Mouse (Mus musculus) liver, embryonic 13.5 days (tissue): ENCODE measurements around the gene Eif3k. TPM values are rescaled to one million over a fixed set of nuclear protein-coding genes. Genes with fewer than 3 reads are reported as not detected.
A peak's percentile ranks its signal among the peaks of the same experiment; 100 is the strongest.

Experiments
- ATAC-seq: fragments of 200-750 bp; cut with Nextera tagmentation; 2 replicates; pipeline ENCODE4 v1.8.0; 2017; ENCODE audit warnings: low read depth, mild to moderate bottlenecking, moderate number of reproducible peaks, moderate library complexity
- DNase-seq: peaks from one replicate; pipeline ENCODE4 v3.0.0; 2022
- H3K27ac ChIP-seq: fragments of 300-500 bp; sonication (generic); 2 replicates; pipeline ENCODE4 v1.5.1; 2015; ENCODE audit warnings: moderate library complexity, mild to moderate bottlenecking, inconsistent platforms
- H3K27me3 ChIP-seq: fragments of 300-500 bp; sonication (generic); 2 replicates; pipeline ENCODE4 v1.6.1; 2015; ENCODE audit warnings: mild to moderate bottlenecking, inconsistent platforms
- H3K36me3 ChIP-seq: fragments of 300-500 bp; sonication (generic); 2 replicates; pipeline ENCODE4 v1.6.1; 2015; ENCODE audit warnings: mild to moderate bottlenecking, inconsistent platforms
- H3K4me1 ChIP-seq: fragments of 300-500 bp; sonication (generic); replicated peaks from 2 replicates; pipeline ENCODE4 v1.6.1; 2015; ENCODE audit warnings: inconsistent platforms
- H3K4me2 ChIP-seq: fragments of 300-500 bp; sonication (generic); 2 replicates; pipeline ENCODE4 v1.6.1; 2015; ENCODE audit warnings: inconsistent platforms, mild to moderate bottlenecking, moderate library complexity
- H3K4me3 ChIP-seq: fragments of 300-500 bp; sonication (generic); replicated peaks from 2 replicates; pipeline ENCODE4 v1.5.1; 2015; ENCODE audit warnings: mild to moderate bottlenecking, inconsistent platforms
- H3K9ac ChIP-seq: fragments of 300-500 bp; sonication (generic); 2 replicates; pipeline ENCODE4 v1.6.1; 2015; ENCODE audit warnings: mild to moderate bottlenecking, inconsistent platforms
- H3K9me3 ChIP-seq: fragments of 300-500 bp; sonication (generic); replicated peaks from 2 replicates; pipeline ENCODE4 v1.6.1; 2016; ENCODE audit warnings: inconsistent platforms
- WGBS: fragments of 180-500 bp; shearing (Covaris S2); methylation state at CpG from one replicate; pipeline ENCODE4 v1.1.7; 2015; ENCODE audit not compliant: insufficient replicate concordance; 5-methylcytosine and 5-hydroxymethylcytosine counted together
- polyA plus RNA-seq: library from polyadenylated mRNA; unstranded; fragments of >200 nt; fragmentation: Nextera tagmentation; extraction: Ambion mirVana; gene quantifications from 2 replicates; pipeline ENCODE4 v1.2.1, GENCODE M21; 2015

Eif3k gene
- polyA plus RNA-seq, 1 experiment from 2014 or later, result 308 TPM

DNA sequence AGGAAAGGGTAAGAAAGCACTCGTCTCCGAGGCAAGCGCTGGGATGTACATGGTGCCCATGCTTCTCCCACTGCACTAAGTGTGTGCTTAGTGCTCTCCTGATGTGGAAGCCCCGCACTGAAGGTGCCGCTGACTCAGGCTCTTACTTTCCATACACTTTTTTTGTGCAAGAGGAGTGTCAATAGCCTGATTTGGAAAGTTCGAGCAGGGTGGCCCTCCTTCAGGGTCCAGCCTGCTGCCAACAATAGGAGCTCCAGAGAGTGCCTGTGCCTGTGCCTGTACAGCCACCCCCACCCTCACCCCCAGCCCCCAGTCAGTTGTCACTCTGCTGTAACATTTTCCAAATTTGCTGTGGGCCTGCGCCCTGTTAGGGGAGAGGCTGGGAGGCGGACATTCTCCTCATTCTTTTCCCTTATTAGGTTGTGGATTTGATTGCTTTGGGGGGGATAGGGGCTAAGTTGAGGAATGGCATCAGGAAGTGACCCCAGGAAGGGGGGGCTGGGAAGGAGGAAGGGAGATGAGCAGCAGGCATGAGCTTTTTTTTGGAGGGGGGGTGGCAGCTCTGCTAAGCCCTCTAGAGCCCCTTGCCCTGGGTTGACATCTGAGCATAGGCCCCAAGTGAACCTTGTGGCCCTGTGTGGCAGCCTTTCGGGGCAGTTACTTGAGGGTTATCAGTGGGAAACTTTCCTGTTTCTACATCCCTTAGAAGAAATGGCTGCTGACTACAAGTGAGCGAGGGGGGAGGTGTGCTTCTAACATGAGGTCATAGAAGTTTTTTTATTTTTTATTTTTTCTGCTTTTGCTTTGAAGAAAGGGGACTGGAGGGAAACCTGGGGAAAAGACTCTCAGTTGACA is 36.0 kb downstream of the Eif3k start:
- H3K4me1 ChIP-seq, result peaks cover 98% of the 10 kb centered on the region
- H3K4me2 ChIP-seq, result 0 out of 2 replicates have a peak overlapping the region, but pooled peaks have one; percentile 26
- DNase-seq, result no peak

DNA sequence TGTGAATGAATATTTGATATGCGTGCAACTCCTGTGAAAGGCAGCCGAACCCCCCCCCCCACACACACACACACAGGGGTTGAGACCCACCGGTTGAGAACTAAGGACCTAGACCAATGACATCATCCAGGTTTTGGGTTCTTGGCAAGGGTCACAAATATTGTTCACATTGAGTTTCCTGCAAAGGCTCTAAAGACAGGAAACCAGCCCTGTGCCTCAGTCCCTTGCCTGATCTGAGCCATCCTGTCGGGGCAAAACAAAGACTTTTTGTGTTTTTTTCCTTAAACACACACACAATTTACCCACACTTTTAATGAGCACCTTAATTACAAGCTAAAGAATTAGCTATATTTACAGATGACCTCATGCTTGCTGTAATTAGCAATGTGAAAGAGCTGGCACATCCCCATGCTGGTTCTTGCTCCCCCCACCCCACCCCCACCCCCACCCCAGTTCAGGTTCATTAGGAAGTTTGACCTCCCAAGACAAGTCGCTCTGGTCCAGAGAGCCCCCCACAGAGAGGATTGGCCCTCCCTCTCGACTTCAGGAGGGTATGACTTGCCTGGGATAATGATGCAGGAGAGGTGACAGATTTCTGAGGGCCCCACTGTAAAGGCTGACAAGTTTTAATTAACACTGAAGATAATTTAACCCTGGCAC is 36.8 kb downstream of the Eif3k start:
- Histone ChIP-seq H3K9me3 (no peaks in the 10 kb centered on the region), H3K36me3 (peaks cover 62% of the 10 kb centered on the region), H3K4me2 (no peak overlapping the region), H3K4me3 (no peak overlapping the region), H3K4me1 (peaks cover 98% of the 10 kb centered on the region), H3K27ac (peak overlapping the region; percentile 81), H3K27me3 (no peaks in the 10 kb centered on the region), H3K9ac (peak overlapping the region; percentile 11; the same call in 1 of the 2 replicates)
- DNase-seq, result no peak
- WGBS, result 48% methylated on average over 6 of the region's 6 CpGs
- no peak for ATAC-seq

More for the DNA sequence above, 36.0 kb downstream of the Eif3k start:
- no peak overlapping the region for H3K4me3 ChIP-seq
- 56% methylated on average over 10 of the region's 10 CpGs for WGBS
- H3K36me3 ChIP-seq, result peaks cover 59% of the 10 kb centered on the region
- peak overlapping the region; percentile 81 for H3K27ac ChIP-seq
- H3K27me3 ChIP-seq, result no peaks in the 10 kb centered on the region
- ATAC-seq, result peak; percentile 39
- H3K9me3 ChIP-seq, result no peaks in the 10 kb centered on the region
- peak overlapping the region; percentile 11; the same call in 1 of the 2 replicates for H3K9ac ChIP-seq

DNA sequence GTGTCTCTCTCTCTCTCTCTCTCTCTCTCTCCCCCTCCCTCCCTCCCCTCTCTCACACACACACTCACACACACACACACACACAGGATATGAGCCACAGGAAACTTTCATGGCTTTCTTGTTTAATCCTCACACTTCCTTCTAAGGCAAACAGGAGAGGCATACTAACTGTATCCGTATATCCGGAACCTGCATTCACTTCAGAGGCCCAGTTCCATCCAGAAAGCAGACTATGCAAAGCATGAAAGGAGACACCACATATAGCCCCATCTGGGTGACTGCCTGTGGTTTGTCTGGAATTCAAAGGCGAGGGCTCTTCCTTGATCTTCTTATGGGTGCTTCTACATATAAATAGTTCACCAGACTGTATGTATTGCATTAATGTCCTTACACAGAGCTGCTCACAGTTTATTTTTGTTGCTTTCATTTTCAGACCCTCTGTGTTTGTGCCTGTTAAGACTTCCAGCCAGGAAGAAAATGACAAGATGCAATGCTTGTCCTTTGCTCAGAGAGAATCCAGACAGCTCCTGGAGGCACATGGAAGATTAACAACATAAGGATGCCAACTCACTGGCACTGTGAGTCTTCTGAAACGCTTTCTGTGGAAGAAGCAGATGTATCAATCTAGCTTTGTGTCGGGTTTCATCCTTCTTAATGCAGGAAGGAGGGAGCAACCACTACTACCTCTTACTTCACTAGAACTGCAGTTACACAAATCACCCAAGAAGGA is 38.0 kb downstream of the Eif3k start:
- Histone ChIP-seq H3K27ac (peak overlapping the region; percentile 64), H3K9ac (no peak overlapping the region), H3K4me3 (no peak overlapping the region), H3K9me3 (no peaks in the 10 kb centered on the region), H3K36me3 (peaks cover 54% of the 10 kb centered on the region), H3K4me1 (peaks cover 98% of the 10 kb centered on the region), H3K27me3 (no peaks in the 10 kb centered on the region), H3K4me2 (no peak overlapping the region)
- WGBS, result 77% methylated on average over 5 of the region's 5 CpGs
- ATAC-seq, result no peak
- no peak for DNase-seq

DNA sequence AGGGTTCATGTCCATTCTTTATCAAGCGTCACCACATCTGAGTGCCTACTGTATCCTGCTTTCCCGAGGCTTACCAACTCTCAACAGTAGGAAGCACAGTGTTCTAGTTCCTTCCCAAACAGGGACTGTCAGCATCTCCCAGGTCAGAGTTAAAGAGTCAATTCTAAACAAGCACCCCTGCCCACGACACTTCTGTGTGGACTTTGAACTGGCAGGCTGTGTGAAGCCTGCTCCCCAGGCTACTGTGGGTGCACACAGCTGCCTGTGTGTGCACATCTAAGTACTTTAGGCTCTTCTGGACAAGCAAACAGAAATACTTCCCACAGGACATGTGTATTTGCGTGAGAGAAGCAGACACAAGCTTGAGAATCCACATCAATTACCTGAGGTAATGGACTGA is 40.1 kb downstream of the Eif3k start:
- WGBS, result 63% methylated on average over 4 of the region's 4 CpGs
- DNase-seq, result no peak
- Histone ChIP-seq H3K4me1 (peaks cover 96% of the 10 kb centered on the region), H3K4me2 (peak overlapping the region; percentile 8; the same call in 1 of the 2 replicates), H3K9ac (no peak overlapping the region), H3K4me3 (no peak overlapping the region), H3K9me3 (no peaks in the 10 kb centered on the region), H3K27ac (peak overlapping the region; percentile 65), H3K27me3 (no peaks in the 10 kb centered on the region), H3K36me3 (peaks cover 36% of the 10 kb centered on the region)
- ATAC-seq, result no peak

DNA sequence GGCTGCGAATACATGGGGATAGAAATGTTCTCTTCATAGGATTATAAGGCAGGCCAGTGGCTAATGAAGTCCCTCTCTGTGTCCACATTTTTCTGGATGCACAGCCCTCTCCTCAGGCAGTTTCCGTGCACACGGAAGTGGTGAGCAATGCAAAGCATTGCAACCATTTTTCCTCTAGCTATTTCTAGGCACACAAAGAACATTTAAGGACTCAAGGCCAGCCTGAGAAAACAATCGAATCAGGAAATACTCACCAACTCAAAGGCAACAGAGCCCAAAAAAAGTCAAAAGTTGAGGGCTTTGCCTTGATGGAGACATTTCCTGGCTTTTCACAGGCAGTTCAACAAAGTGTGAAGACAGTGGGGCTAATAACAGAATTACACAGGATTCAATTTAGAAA is 40.5 kb downstream of the Eif3k start:
- no peak overlapping the region for H3K9ac ChIP-seq
- H3K36me3 ChIP-seq, result peaks cover 39% of the 10 kb centered on the region
- WGBS, result 68% methylated on average over 4 of the region's 4 CpGs
- no peak overlapping the region for H3K4me2 ChIP-seq
- peaks cover 96% of the 10 kb centered on the region for H3K4me1 ChIP-seq
- H3K4me3 ChIP-seq, result no peak overlapping the region
- no peaks in the 10 kb centered on the region for H3K27me3 ChIP-seq
- peak overlapping the region; percentile 65; the same call in 1 of the 2 replicates for H3K27ac ChIP-seq
- DNase-seq (no peak), ATAC-seq (no peak)
- H3K9me3 ChIP-seq, result no peaks in the 10 kb centered on the region

DNA sequence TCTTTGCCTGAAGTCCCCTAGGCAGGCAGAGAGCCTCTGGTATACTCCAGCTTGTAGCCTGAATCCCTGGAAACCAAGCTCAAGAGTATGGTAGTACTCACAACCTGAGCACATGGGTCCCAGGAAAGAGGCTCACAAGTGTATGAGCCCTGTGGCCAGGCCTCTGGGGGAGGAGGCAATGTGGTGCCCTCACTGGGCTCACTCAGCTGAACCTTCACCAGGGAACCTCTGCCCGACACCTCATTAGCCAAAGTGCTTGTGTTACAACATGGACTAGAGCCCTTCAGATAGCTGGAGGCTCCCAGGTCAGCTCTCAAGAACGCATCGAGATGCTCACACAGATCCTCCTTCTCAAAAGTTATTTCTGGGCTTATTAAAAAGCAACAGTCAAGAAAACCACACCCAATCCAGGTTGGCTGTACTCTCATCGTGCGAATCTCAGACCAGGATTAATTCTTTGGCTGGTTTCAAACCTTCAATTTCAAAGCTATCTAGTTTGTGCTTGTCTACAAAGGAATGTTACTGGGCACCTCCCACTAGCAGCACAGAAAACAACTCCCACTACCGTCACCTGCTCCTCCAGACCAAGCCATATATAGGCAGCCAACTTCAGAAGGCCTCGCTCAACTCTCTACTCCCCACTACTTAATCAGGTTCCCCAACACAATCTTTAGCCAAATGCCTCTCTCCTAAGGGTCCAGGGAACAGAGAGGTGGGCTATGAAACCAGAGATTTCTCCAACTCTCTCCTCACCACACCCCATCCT is 42.1 kb downstream of the Eif3k start:
- DNase-seq, result no peak
- no peak overlapping the region for H3K9ac ChIP-seq
- no peak for ATAC-seq
- peaks cover 41% of the 10 kb centered on the region for H3K36me3 ChIP-seq
- no peak overlapping the region for H3K4me2 ChIP-seq
- no peak overlapping the region for H3K27ac ChIP-seq
- H3K4me3 ChIP-seq, result no peak overlapping the region
- H3K27me3 ChIP-seq, result no peaks in the 10 kb centered on the region
- WGBS, result 83% methylated on average over 7 of the region's 7 CpGs
- peaks cover 93% of the 10 kb centered on the region for H3K4me1 ChIP-seq
- H3K9me3 ChIP-seq, result no peaks in the 10 kb centered on the region

DNA sequence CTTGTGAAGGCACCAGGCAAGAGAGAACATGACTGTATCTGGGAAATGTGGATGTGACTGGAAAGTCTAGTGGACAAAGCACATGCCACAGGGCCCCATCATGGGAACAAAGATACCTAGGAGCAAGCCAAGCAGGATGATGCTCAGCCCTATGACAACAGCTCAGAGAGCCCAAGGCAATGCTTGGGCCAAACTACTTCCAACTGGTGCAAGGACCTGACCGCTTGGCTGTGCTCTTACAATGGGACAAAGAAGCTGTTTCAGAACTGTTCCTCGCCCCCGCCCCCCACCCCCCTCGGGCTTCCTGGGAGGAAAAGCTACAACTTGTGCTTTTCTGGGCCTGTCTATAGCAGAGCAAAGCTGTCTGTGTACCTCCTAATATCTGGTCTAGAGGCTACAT is 43.0 kb downstream of the Eif3k start:
- no peaks in the 10 kb centered on the region for H3K27me3 ChIP-seq
- no peak overlapping the region for H3K4me3 ChIP-seq
- peaks cover 45% of the 10 kb centered on the region for H3K36me3 ChIP-seq
- WGBS, result 61% methylated on average over 4 of the region's 4 CpGs
- no peak overlapping the region for H3K4me2 ChIP-seq
- ATAC-seq (no peak), DNase-seq (no peak)
- H3K27ac ChIP-seq, result no peak overlapping the region
- no peaks in the 10 kb centered on the region for H3K9me3 ChIP-seq
- H3K4me1 ChIP-seq, result peaks cover 94% of the 10 kb centered on the region
- no peak overlapping the region for H3K9ac ChIP-seq

DNA sequence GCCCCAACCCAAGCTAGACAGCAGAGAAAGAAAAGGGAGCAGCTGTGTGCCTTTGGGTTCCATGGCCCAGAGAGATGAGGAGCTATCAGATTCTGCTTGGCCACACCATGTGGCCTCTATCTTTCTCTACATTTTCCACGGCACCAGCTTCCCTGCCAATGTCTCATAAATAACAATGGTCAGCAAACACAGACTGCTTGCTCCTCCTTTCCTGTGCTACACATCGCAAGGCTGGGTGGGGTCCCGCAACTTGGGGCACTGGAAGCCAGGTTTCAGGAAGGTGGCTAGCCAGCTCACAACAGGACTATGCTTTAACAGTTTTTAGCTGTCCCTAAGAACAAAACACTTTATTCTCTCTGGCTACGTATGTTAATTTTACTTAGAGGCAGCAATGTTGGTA is 44.9 kb downstream of the Eif3k start:
- peaks cover 91% of the 10 kb centered on the region for H3K4me1 ChIP-seq
- no peaks in the 10 kb centered on the region for H3K9me3 ChIP-seq
- no peaks in the 10 kb centered on the region for H3K27me3 ChIP-seq
- H3K9ac ChIP-seq, result peak overlapping the region; percentile 37; the same call in 1 of the 2 replicates
- ATAC-seq (no peak), DNase-seq (no peak)
- no peak overlapping the region for H3K4me2 ChIP-seq
- WGBS, result 55% methylated on average over 4 of the region's 4 CpGs
- peak overlapping the region; percentile 13 for H3K27ac ChIP-seq
- no peak overlapping the region for H3K4me3 ChIP-seq
- peaks cover 34% of the 10 kb centered on the region for H3K36me3 ChIP-seq

DNA sequence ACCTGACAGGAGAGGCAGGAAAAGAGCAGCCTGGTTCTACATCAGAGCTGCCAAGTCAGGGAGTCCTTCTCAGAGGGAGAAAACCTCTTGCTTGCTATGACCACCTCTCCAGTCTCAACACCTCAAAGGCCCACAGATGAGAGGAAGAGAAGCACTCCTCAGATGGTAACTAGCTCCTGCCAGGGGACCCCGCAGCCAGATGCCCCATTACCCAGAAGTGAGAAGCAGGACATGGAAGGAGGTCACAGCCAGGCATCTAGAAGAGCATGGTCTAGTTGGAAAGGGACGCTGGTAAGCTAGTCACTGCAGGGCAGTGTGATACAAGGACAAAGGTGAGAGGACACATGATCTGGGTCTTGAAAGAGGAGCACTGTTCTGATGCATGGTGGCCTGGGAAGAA is 47.8 kb downstream of the Eif3k start:
- H3K4me1 ChIP-seq, result peaks cover 91% of the 10 kb centered on the region

DNA sequence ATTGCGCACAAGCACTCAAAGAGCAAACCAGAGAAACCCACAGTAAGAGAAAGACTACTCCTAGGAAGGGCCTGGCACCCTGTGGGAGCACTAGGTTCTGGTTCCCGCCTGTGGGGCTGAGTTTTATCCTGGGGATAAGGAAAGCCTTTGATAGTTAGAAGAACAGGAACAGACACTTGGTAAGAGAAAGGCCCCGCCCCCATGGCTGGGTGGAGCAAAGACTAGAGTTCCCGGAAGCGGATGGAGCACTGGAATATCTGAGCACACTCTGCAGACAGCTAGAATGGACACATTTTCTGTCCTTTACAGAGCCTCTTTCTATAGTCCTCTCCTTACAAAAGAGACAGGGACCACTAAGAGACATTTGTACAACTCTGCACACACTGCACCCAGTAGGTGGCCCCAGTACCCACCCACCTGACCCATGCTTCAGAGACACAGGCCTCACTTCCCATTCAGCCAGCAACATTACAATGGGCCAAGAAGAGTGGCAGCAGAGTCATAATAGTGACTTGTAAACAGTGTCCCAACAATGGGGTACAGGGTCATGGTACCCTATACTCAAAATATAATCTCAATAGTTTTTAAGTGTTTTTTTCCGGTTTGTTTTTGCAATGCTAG is 49.1 kb downstream of the Eif3k start:
- peak overlapping the region; percentile 32; the same call in 1 of the 2 replicates for H3K27ac ChIP-seq
- no peaks in the 10 kb centered on the region for H3K27me3 ChIP-seq
- H3K4me1 ChIP-seq, result peaks cover 87% of the 10 kb centered on the region
- WGBS, result 55% methylated on average over 6 of the region's 6 CpGs
- H3K9ac ChIP-seq, result no peak overlapping the region; the same call in 1 of the 2 replicates
- H3K9me3 ChIP-seq, result no peaks in the 10 kb centered on the region
- DNase-seq (peak; percentile 28), ATAC-seq (no peak)
- H3K4me2 ChIP-seq, result no peak overlapping the region
- H3K36me3 ChIP-seq, result peaks cover 28% of the 10 kb centered on the region
- H3K4me3 ChIP-seq, result no peak overlapping the region

More for the DNA sequence above, 47.8 kb downstream of the Eif3k start:
- H3K9me3 ChIP-seq, result no peaks in the 10 kb centered on the region
- no peak for DNase-seq
- H3K4me2 ChIP-seq, result no peak overlapping the region
- H3K27me3 ChIP-seq, result no peaks in the 10 kb centered on the region
- H3K4me3 ChIP-seq, result no peak overlapping the region
- H3K36me3 ChIP-seq, result peaks cover 26% of the 10 kb centered on the region
- H3K27ac ChIP-seq, result peak overlapping the region; percentile 47; the same call in 1 of the 2 replicates
- WGBS, result 79% methylated on average over 2 of the region's 2 CpGs
- no peak for ATAC-seq
- H3K9ac ChIP-seq, result no peak overlapping the region
